Mouse (Mus musculus) left cerebral cortex, postnatal 10 days (tissue): ENCODE results near the gene Map4k1. TPM values are rescaled to one million over a fixed set of nuclear protein-coding genes. Genes with fewer than 3 reads are reported as not detected.
A peak's percentile ranks its signal among the peaks of the same experiment; 100 is the strongest.

Experiments
- DNase-seq, 2 experiments: peaks; one replicate each; pipeline ENCODE4 v3.0.0; 2021 to 2022; ENCODE audit warnings: low spot score in 2 of 2, mixed read lengths in 1 of 2; ENCODE audit errors: extremely low spot score in 1 of 2
- intact Hi-C: fragments of 180-260 bp; cut with DNase I; formaldehyde crosslinking; loops from one replicate; pipeline ENCODE4 v1.15.1; 2025
- microRNA-seq: library from miRNA; unstranded; fragments of <30 nt; microRNA quantifications from one replicate; pipeline ENCODE4 v1.2.0, GENCODE M21; 2022
- total RNA-seq, 2 experiments: library from RNA; stranded (reverse); gene quantifications; 2 replicates each; pipeline ENCODE4 v1.2.3; 2021

Gene Map4k1
- total RNA-seq, 2 experiments from 2014 or later, result 5.8 to 6.0 TPM

DNA sequence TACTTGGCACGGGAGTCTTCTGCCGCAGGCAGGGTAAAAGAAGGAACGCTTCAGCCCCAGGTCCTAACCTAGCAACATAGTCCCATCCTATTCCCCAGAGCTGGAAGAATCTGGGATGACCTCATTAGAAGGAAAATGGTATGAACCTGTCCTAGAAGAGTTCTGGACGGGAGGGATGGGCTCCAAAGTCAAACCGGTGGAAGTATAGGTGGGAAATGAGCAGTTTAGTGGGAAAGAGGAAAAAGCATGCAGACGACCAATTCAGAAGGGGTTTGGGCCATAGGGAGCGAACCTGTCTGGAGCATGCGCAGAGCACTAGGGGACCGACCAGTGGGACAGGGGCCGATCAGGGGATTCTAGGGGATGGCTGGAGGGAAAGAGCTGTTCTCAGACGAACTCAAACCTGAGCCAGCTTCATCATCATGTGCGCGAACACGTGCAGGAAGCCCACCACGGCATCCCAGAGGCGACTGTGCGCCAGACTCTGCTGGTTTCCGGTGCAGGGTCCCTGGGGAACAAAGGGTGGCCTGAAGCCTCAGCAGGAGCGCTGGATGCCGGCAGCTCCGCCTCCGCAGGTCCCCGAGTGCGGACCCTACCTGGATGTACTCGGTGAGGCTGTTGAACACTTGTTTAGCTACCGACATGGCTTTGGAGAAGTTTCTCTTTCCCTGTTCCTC, 58.3 kb downstream of the Map4k1 start:
- DNase-seq, result peak in 1 of 2 experiments; percentile 69
- intact Hi-C loops, result loop anchor here (2.0 to 5.0 kb wide), 2 partner anchors 67 to 258 kb away; no protein-coding TSS in a partner anchor

GRCm38 (mm10) chr7:29041194-29041593, 59.3 kb downstream of the Map4k1 start:
- intact Hi-C loops, result loop anchor here (2.0 kb wide), 1 partner anchor 68 kb away; no protein-coding TSS in a partner anchor
- no peak for DNase-seq

DNA sequence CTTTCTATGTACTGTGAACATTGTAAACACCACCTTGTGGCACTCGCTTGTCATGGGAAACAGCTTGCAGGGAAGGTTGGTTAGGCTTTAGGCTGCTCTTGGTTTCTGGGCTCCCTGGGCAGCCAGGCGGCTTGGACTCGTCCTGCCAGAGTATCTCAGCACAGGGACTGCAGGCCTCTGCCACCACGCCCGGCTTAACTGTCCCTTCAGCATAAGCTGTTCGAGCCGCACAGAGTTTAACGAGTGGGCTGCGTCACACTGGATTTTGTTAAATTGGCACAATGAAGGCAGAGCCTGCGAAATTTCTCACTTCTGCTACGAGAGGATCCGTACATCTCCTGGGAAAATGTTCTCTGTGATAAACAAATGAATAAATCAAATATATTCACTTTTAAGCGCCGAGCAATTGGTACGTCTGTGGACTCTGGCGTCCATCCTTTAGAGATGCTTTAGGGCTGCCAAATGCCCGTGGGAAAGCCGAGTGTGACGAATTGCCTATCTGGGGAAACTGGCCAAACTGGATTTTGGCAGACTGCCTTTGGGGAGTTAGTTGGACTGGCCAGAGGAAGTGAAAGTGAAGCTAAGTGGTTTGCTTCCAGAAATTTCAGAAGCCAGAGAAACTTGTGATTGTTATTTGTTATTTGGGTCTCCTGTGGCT, 61.3 kb downstream of the Map4k1 start:
- peak; percentile 52 to 62 for DNase-seq
- intact Hi-C loops, result no loop called here

- DNase-seq, result no peak
- intact Hi-C loops, result no loop called here
These were observed 61.8 kb downstream of the Map4k1 start for GRCm38 (mm10) chr7:29043674-29044057.

GRCm38 (mm10) chr7:29044302-29044701, 62.5 kb downstream of the Map4k1 start:
- intact Hi-C loops, result no loop called here
- DNase-seq, result no peak

- intact Hi-C loops, result no loop called here
These were observed 64.7 kb downstream of the Map4k1 start for GRCm38 (mm10) chr7:29046533-29046932.

DNA sequence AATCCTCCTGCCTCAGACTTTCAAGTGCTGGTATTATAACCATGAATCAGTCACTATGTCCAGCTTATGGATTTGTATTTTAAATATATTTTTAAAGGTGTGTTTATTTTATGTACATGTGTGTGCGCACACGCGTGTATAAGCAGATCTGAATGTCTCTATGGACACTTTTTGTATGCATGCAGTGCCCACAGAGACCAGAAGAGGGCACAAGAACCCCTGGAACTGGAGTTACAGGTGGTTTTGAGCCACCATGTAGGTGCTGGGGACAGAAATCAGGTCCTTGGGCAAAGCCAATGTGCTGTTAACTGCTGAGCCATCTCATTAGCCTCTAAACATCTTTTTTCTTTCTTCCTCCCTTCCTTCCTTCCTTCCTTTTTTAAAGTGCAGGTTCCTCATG, 66.2 kb downstream of the Map4k1 start:
- DNase-seq, result no peak
- intact Hi-C loops, result no loop called here

More at GRCm38 (mm10) chr7:29046533-29046932, 64.7 kb downstream of the Map4k1 start:
- DNase-seq, result no peak

- intact Hi-C loops, result no loop called here
- no peak for DNase-seq
These were observed 66.8 kb downstream of the Map4k1 start for GRCm38 (mm10) chr7:29048615-29049014.

- intact Hi-C loops, result loop anchor here (5.0 to 10.0 kb wide), 2 partner anchors 252 to 474 kb away; partner anchors contain the start of gene Dpf1
- peak in 1 of 2 experiments; percentile 65 for DNase-seq
These were observed 68.9 kb downstream of the Map4k1 start for GRCm38 (mm10) chr7:29050797-29051196.

DNA sequence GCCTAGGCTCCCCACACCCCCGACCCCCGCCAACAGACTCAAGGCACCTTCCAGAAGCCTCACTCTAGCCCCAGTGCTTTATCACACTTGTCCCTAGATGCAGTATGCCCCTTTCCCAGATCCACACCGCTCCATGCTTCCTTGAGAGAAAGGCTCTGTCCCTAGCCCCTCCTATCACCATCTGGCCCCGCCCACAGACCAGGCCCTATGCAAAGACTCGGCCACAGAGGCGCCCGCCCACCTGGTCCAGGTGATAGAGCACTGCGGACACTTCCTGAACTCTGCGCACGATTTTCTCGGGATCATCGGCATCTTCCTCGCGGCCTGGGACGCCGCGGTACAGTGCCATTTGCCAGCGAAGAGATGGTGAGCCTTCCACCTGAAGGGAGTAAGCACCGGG, 71.0 kb downstream of the Map4k1 start:
- intact Hi-C loops, result loop anchor here (5.0 to 10.0 kb wide), 2 partner anchors 249 to 472 kb away; partner anchors contain the start of gene Dpf1
- no peak for DNase-seq

Small RNA genes within 50 kb of the gene (microRNA-seq; reads per million reads assigned to microRNA genes)
- gene Gm44408, result not detected

Other genes with a start within 250 kb of the Map4k1 start
- 10 to 100 TPM; 53.9 to 54.7 TPM for gene Mrps12, start 240.2 kb upstream of the Map4k1 start, total RNA-seq
- 10 to 100 TPM; 15.6 to 16.0 TPM for gene Sars2, start 240.1 kb upstream of the Map4k1 start, total RNA-seq
- 1 to 10 TPM in 1 of 2 experiments, under 1 TPM in 1; 0.45 to 1.4 TPM for gene Ccer2, start 225.9 kb upstream of the Map4k1 start, total RNA-seq
- 100 to 1,000 TPM; 131 to 154 TPM for gene Sirt2, start 215.3 kb upstream of the Map4k1 start, total RNA-seq
- 10 to 100 TPM; 34.7 to 39.6 TPM for gene Nfkbib, start 214.5 kb upstream of the Map4k1 start, total RNA-seq
- gene Rinl, start 193.1 kb upstream of the Map4k1 start, total RNA-seq, result 1 to 10 TPM in 1 of 2 experiments, under 1 TPM in 1; 0.83 to 3.5 TPM
- 100 to 1,000 TPM; 459 to 475 TPM for gene Hnrnpl, start 173.5 kb upstream of the Map4k1 start, total RNA-seq
- gene Ech1, start 156.8 kb upstream of the Map4k1 start, total RNA-seq, result 10 to 100 TPM; 40.8 to 43.3 TPM
- 1 to 10 TPM; 2.4 to 2.7 TPM for gene Lgals4, start 148.2 kb upstream of the Map4k1 start, total RNA-seq
- 1 to 10 TPM in 1 of 2 experiments, not detected in 1; 1.6 TPM for gene Lgals7, start 118.2 kb upstream of the Map4k1 start, total RNA-seq
- gene Capn12, start 100.6 kb upstream of the Map4k1 start, total RNA-seq, result under 1 TPM; 0.53 to 0.69 TPM
- 100 to 1,000 TPM; 151 to 160 TPM for gene Actn4, start 19.7 kb upstream of the Map4k1 start, total RNA-seq
- 100 to 1,000 TPM; 171 to 178 TPM for gene Eif3k, start 186 bp upstream of the Map4k1 start, total RNA-seq
- 1 to 10 TPM; 6.7 to 7.0 TPM for gene Ryr1, start 143.1 kb downstream of the Map4k1 start, total RNA-seq
- 1 to 10 TPM; 1.8 to 2.1 TPM for gene Rasgrp4, start 152.8 kb downstream of the Map4k1 start, total RNA-seq
- 10 to 100 TPM; 25.1 to 26.0 TPM for gene Fam98c, start 174.2 kb downstream of the Map4k1 start, total RNA-seq
- under 1 TPM; 0.58 to 0.65 TPM for gene Ggn, start 188.2 kb downstream of the Map4k1 start, total RNA-seq
- gene Spred3, start 188.4 kb downstream of the Map4k1 start, total RNA-seq, result 10 to 100 TPM; 37.9 TPM
- gene Psmd8, start 198.7 kb downstream of the Map4k1 start, total RNA-seq, result 100 to 1,000 TPM; 167 to 170 TPM
- gene Catsperg1, start 232.0 kb downstream of the Map4k1 start, total RNA-seq, result 1 to 10 TPM; 1.8 TPM